Mouse (Mus musculus): ENCODE results near the gene Dpp7. TPM values are rescaled to one million over a fixed set of nuclear protein-coding genes. Genes with fewer than 3 reads are reported as not detected.

Gene Dpp7
- polyA plus RNA-seq, 1 experiment, result 24.4 TPM

- WGBS, result 94% methylated on average over 3 of the region's 3 CpGs
- peaks cover 64% of the 10 kb centered on the region for H3K36me3 ChIP-seq (ENCODE audit: control insufficient read depth, insufficient read depth, low read length)
- H3K27ac ChIP-seq (ENCODE audit: insufficient read depth, low read depth, low read length), result no peak overlapping the region
- H3K4me1 ChIP-seq (ENCODE audit: control insufficient read depth, insufficient read depth, insufficient read length, low read length), result peaks cover 5% of the 10 kb centered on the region
- H3K27me3 ChIP-seq (ENCODE audit: control insufficient read depth, insufficient read depth, low read length), result no peaks in the 10 kb centered on the region
- no peak for TF ChIP-seq POLR2A (IDR thresholded peaks at IDR 0.05; ENCODE audit: low read depth, low read length)
- TF ChIP-seq CTCF (IDR thresholded peaks at IDR 0.05; ENCODE audit: extremely low read depth, insufficient read length, insufficient replicate concordance, low read depth, low read length), result no peak
- no peak overlapping the region for H3K4me3 ChIP-seq (ENCODE audit: low read depth, low read length)
Observed at GRCm38 (mm10) chr2:25350701-25351100, 5.5 kb downstream of the Dpp7 start.

GRCm38 (mm10) chr2:25349499-25349898 lies 6.7 kb downstream of the Dpp7 start:
- no peak overlapping the region for H3K27ac ChIP-seq (ENCODE audit: insufficient read depth, low read depth, low read length)
- H3K4me1 ChIP-seq (ENCODE audit: control insufficient read depth, insufficient read depth, insufficient read length, low read length), result no peaks in the 10 kb centered on the region
- WGBS, result 95% methylated on average over 4 of the region's 4 CpGs
- no peak overlapping the region for H3K4me3 ChIP-seq (ENCODE audit: low read depth, low read length)
- TF ChIP-seq POLR2A (IDR thresholded peaks at IDR 0.05; ENCODE audit: low read depth, low read length) (no peak), CTCF (IDR thresholded peaks at IDR 0.05; ENCODE audit: extremely low read depth, insufficient read length, insufficient replicate concordance, low read depth, low read length) (no peak)
- H3K27me3 ChIP-seq (ENCODE audit: control insufficient read depth, insufficient read depth, low read length), result no peaks in the 10 kb centered on the region
- peaks cover 75% of the 10 kb centered on the region for H3K36me3 ChIP-seq (ENCODE audit: control insufficient read depth, insufficient read depth, low read length)

GRCm38 (mm10) chr2:25348162-25348561 lies 8.0 kb downstream of the Dpp7 start:
- Histone ChIP-seq H3K36me3 (ENCODE audit: control insufficient read depth, insufficient read depth, low read length) (peaks cover 83% of the 10 kb centered on the region), H3K27ac (ENCODE audit: insufficient read depth, low read depth, low read length) (no peak overlapping the region), H3K4me3 (ENCODE audit: low read depth, low read length) (no peak overlapping the region), H3K27me3 (ENCODE audit: control insufficient read depth, insufficient read depth, low read length) (no peaks in the 10 kb centered on the region), H3K4me1 (ENCODE audit: control insufficient read depth, insufficient read depth, insufficient read length, low read length) (no peaks in the 10 kb centered on the region)
- WGBS, result 68% methylated on average over 7 of the region's 7 CpGs
- TF ChIP-seq CTCF (IDR thresholded peaks at IDR 0.05; ENCODE audit: extremely low read depth, insufficient read length, insufficient replicate concordance, low read depth, low read length) (no peak), POLR2A (IDR thresholded peaks at IDR 0.05; ENCODE audit: low read depth, low read length) (no peak)

GRCm38 (mm10) chr2:25338303-25338702 lies 17.9 kb downstream of the Dpp7 start:
- Histone ChIP-seq H3K27me3 (ENCODE audit: control insufficient read depth, insufficient read depth, low read length) (no peaks in the 10 kb centered on the region), H3K4me1 (ENCODE audit: control insufficient read depth, insufficient read depth, insufficient read length, low read length) (peaks cover 8% of the 10 kb centered on the region; the same call in 1 of the 2 replicates), H3K36me3 (ENCODE audit: control insufficient read depth, insufficient read depth, low read length) (peaks cover 65% of the 10 kb centered on the region), H3K4me3 (ENCODE audit: low read depth, low read length) (no peak overlapping the region), H3K27ac (ENCODE audit: insufficient read depth, low read depth, low read length) (peak overlapping the region; percentile 72)
- WGBS, result 19% methylated on average over 6 of the region's 6 CpGs
- TF ChIP-seq POLR2A (IDR thresholded peaks at IDR 0.05; ENCODE audit: low read depth, low read length) (no peak), CTCF (IDR thresholded peaks at IDR 0.05; ENCODE audit: extremely low read depth, insufficient read length, insufficient replicate concordance, low read depth, low read length) (no peak)

DNA sequence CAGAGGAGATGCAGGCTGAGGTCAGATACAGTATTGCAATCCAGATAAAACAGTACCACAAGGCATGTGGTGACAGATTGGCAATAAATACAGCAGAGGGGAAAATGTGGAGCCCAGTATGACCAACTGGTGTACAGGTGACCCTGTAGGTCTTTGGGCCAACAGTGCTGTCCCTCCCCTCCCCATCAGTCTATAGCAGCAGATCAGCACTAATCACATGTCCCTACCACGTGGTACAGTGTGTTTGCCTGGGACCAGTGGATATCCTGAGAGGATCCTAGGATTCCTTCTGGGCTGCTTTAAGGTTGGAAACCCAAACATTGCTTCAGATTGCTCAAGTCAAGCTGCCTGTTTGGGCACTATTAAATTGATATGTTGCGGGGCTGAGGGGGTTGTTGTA lies 22.6 kb downstream of the Dpp7 start:
- Histone ChIP-seq H3K4me1 (ENCODE audit: control insufficient read depth, insufficient read depth, insufficient read length, low read length) (peaks cover 13% of the 10 kb centered on the region; the same call in 1 of the 2 replicates), H3K27me3 (ENCODE audit: control insufficient read depth, insufficient read depth, low read length) (no peaks in the 10 kb centered on the region), H3K4me3 (ENCODE audit: low read depth, low read length) (no peak overlapping the region; the same call in 1 of the 2 replicates), H3K36me3 (ENCODE audit: control insufficient read depth, insufficient read depth, low read length) (peaks cover 30% of the 10 kb centered on the region), H3K27ac (ENCODE audit: insufficient read depth, low read depth, low read length) (no peak overlapping the region)
- no peak for TF ChIP-seq CTCF (IDR thresholded peaks at IDR 0.05; ENCODE audit: extremely low read depth, insufficient read length, insufficient replicate concordance, low read depth, low read length)
- TF ChIP-seq POLR2A (IDR thresholded peaks at IDR 0.05; ENCODE audit: low read depth, low read length), result no peak
- WGBS, result 70% methylated on average over 2 of the region's 2 CpGs

GRCm38 (mm10) chr2:25332286-25333160 lies 23.6 kb downstream of the Dpp7 start, which contains the start of gene Man1b1:
Gene Man1b1 (plus strand): TSS chr2:25332338.
- TF ChIP-seq CTCF (IDR thresholded peaks at IDR 0.05; ENCODE audit: extremely low read depth, insufficient read length, insufficient replicate concordance, low read depth, low read length), result no peak
- TF ChIP-seq POLR2A (IDR thresholded peaks at IDR 0.05; ENCODE audit: low read depth, low read length), result peak; percentile 32
- Histone ChIP-seq H3K27me3 (ENCODE audit: control insufficient read depth, insufficient read depth, low read length) (no peaks in the 10 kb centered on the region), H3K36me3 (ENCODE audit: control insufficient read depth, insufficient read depth, low read length) (peaks cover 24% of the 10 kb centered on the region), H3K4me3 (ENCODE audit: low read depth, low read length) (peak within 1 kb of the TSS; percentile 85), H3K27ac (ENCODE audit: insufficient read depth, low read depth, low read length) (peak within 1 kb of the TSS; percentile 82), H3K4me1 (ENCODE audit: control insufficient read depth, insufficient read depth, insufficient read length, low read length) (peaks cover 10% of the 10 kb centered on the region; the same call in 1 of the 2 replicates)
- WGBS, result under 1% methylated on average over 78 of the region's 78 CpGs

DNA sequence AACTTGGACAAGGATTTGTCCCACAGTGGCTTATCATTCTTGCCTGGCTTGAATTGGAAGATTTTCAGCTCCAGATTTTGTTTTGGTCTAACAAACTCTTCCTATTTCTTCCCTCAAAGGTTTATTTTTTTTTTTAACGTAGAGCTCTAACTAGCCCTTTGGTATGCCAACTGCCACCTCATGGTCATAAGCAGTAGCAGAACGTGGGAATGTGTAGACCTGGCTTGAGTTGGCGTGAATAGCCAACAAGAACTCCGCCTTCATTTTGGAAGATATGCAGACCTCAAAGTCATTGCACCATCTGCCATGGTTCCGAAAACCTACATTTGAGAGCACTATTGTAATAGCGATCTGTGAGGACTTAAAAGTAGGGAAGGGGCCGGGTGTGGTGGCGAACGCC lies 24.7 kb downstream of the Dpp7 start:
- peak overlapping the region; percentile 85 for H3K4me3 ChIP-seq (ENCODE audit: low read depth, low read length)
- WGBS, result 45% methylated on average over 9 of the region's 9 CpGs
- no peaks in the 10 kb centered on the region for H3K27me3 ChIP-seq (ENCODE audit: control insufficient read depth, insufficient read depth, low read length)
- H3K27ac ChIP-seq (ENCODE audit: insufficient read depth, low read depth, low read length), result no peak overlapping the region
- TF ChIP-seq POLR2A (IDR thresholded peaks at IDR 0.05; ENCODE audit: low read depth, low read length), result no peak
- no peak for TF ChIP-seq CTCF (IDR thresholded peaks at IDR 0.05; ENCODE audit: extremely low read depth, insufficient read length, insufficient replicate concordance, low read depth, low read length)
- H3K36me3 ChIP-seq (ENCODE audit: control insufficient read depth, insufficient read depth, low read length), result peaks cover 17% of the 10 kb centered on the region
- peaks cover 10% of the 10 kb centered on the region; the same call in 1 of the 2 replicates for H3K4me1 ChIP-seq (ENCODE audit: control insufficient read depth, insufficient read depth, insufficient read length, low read length)
